Mouse (Mus musculus) CH12.LX (cell line): ENCODE measurements around the gene Ajuba. TPM values are rescaled to one million over a fixed set of nuclear protein-coding genes. Genes with fewer than 3 reads are reported as not detected.

ENCODE experiments used
- DNase-seq: peaks from one replicate; pipeline ENCODE4 v3.0.0-alpha.2; 2013; ENCODE audit errors: extremely low read depth
- H3K27ac ChIP-seq: 2 replicates; pipeline ENCODE4 v1.5.1; 2012; ENCODE audit warnings: low read depth, mild to moderate bottlenecking, control low read depth, moderate library complexity; ENCODE audit not compliant: insufficient read depth
- H3K27me3 ChIP-seq: replicated peaks from 2 replicates; pipeline ENCODE3; 2012; ENCODE audit warnings: inconsistent platforms
- H3K36me3 ChIP-seq, 2 experiments: replicated peaks in 1 of 2; 2 replicates each; pipeline versions ENCODE3 to v1.6.1; 2012; ENCODE audit warnings: inconsistent platforms in 1 of 2, low read length in 1 of 2, mild to moderate bottlenecking in 1 of 2, mixed read lengths in 1 of 2, moderate library complexity in 1 of 2; ENCODE audit not compliant: control insufficient read depth in 1 of 2, insufficient read depth in 1 of 2
- H3K4me1 ChIP-seq, 2 experiments: 2 replicates each; pipeline ENCODE4 v1.6.1; 2012; ENCODE audit warnings: inconsistent platforms in 1 of 2, moderate library complexity in 1 of 2; ENCODE audit not compliant: insufficient read depth in 2 of 2, control insufficient read depth in 1 of 2
- H3K4me2 ChIP-seq: 2 replicates; pipeline ENCODE4 v1.6.1; 2012; ENCODE audit warnings: low read depth, mild to moderate bottlenecking, control low read depth; ENCODE audit not compliant: poor library complexity, insufficient read depth, severe bottlenecking
- H3K4me3 ChIP-seq, 3 experiments: fragments of 150-350 bp in 1 of 3; sonication (generic) in 1 of 3; replicated peaks in 1 of 3; 2 replicates each; pipeline versions ENCODE3 to v1.5.1; 2011 to 2012; ENCODE audit warnings: low read depth in 2 of 3, low read length in 2 of 3, mild to moderate bottlenecking in 2 of 3, moderate library complexity in 2 of 3, control low read depth in 1 of 3, improper control_type of control experiment in 1 of 3, inconsistent platforms in 1 of 3, mixed read lengths in 1 of 3; ENCODE audit not compliant: poor library complexity in 1 of 3
- H3K79me2 ChIP-seq: replicated peaks from 2 replicates; pipeline ENCODE4 v1.6.1; 2012; ENCODE audit warnings: mild to moderate bottlenecking, moderate library complexity; ENCODE audit not compliant: control insufficient read depth, poor library complexity, insufficient read depth, severe bottlenecking; ENCODE audit errors: extremely low read depth
- H3K9ac ChIP-seq: 2 replicates; pipeline ENCODE4 v1.6.1; 2012; ENCODE audit warnings: low read depth, mild to moderate bottlenecking, control low read depth, moderate library complexity; ENCODE audit not compliant: insufficient read depth
- H3K9me3 ChIP-seq: replicated peaks from 2 replicates; pipeline ENCODE3; 2012; ENCODE audit warnings: low read length, inconsistent platforms, mixed read lengths
- CHD1 ChIP-seq: IDR thresholded peaks from 2 replicates; pipeline ENCODE4 v1.6.1; 2012; ENCODE audit warnings: low read depth, low read length, improper control_type of control experiment, inconsistent platforms
- CHD2 ChIP-seq: IDR thresholded peaks from 2 replicates; pipeline ENCODE4 v1.6.1; 2011; ENCODE audit warnings: low read length, improper control_type of control experiment
- CTCF ChIP-seq, 2 experiments: IDR thresholded peaks in 1 of 2; conservative IDR thresholded peaks in 1 of 2; 2 replicates each; pipeline ENCODE4 v1.5.1; 2011 to 2012; ENCODE audit warnings: low read depth in 2 of 2, low read length in 2 of 2, improper control_type of control experiment in 1 of 2, inconsistent platforms in 1 of 2, mild to moderate bottlenecking in 1 of 2, moderate library complexity in 1 of 2
- ELF1 ChIP-seq: IDR thresholded peaks from 2 replicates; pipeline ENCODE4 v1.6.1; 2014; ENCODE audit warnings: low read depth, mild to moderate bottlenecking, inconsistent platforms, low read length, improper control_type of control experiment
- HCFC1 ChIP-seq: IDR thresholded peaks from 2 replicates; pipeline ENCODE4 v1.6.1; 2012; ENCODE audit warnings: low read depth, mild to moderate bottlenecking, inconsistent platforms, low read length, improper control_type of control experiment
- JUND ChIP-seq: conservative IDR thresholded peaks from 2 replicates; pipeline ENCODE4 v1.6.1; 2011; ENCODE audit warnings: low read depth, low read length, improper control_type of control experiment
- MAFK ChIP-seq: IDR thresholded peaks from 2 replicates; pipeline ENCODE4 v1.6.1; 2011; ENCODE audit warnings: low read length, improper control_type of control experiment; ENCODE audit not compliant: insufficient replicate concordance
- MAX ChIP-seq: IDR thresholded peaks from 2 replicates; pipeline ENCODE4 v1.6.1; 2011; ENCODE audit warnings: low read length, improper control_type of control experiment
- MAZ ChIP-seq: IDR thresholded peaks from 2 replicates; pipeline ENCODE4 v1.6.1; 2012; ENCODE audit warnings: low read depth, mild to moderate bottlenecking, inconsistent platforms, low read length, improper control_type of control experiment, moderate library complexity
- NRF1 ChIP-seq: IDR thresholded peaks from 2 replicates; pipeline ENCODE4 v1.6.1; 2014; ENCODE audit warnings: low read depth, mild to moderate bottlenecking, inconsistent platforms, low read length, improper control_type of control experiment, moderate library complexity
- POLR2A ChIP-seq: IDR thresholded peaks from 2 replicates; pipeline ENCODE4 v1.6.1; 2011; ENCODE audit warnings: low read depth, mild to moderate bottlenecking, improper control_type of control experiment, low read length
- POLR2AphosphoS2 ChIP-seq: IDR thresholded peaks from 2 replicates; pipeline ENCODE4 v1.6.1; 2011; ENCODE audit warnings: low read depth, low read length, improper control_type of control experiment
- SIN3A ChIP-seq: IDR thresholded peaks from 2 replicates; pipeline ENCODE4 v1.6.1; 2012; ENCODE audit warnings: low read length, improper control_type of control experiment, inconsistent platforms
- UBTF ChIP-seq: IDR thresholded peaks from 2 replicates; pipeline ENCODE4 v1.6.1; 2012; ENCODE audit warnings: low read depth, mild to moderate bottlenecking, inconsistent platforms, low read length, improper control_type of control experiment, moderate library complexity
- ZMIZ1 ChIP-seq: IDR thresholded peaks from 2 replicates; pipeline ENCODE4 v1.6.1; 2012; ENCODE audit warnings: low read depth, mild to moderate bottlenecking, inconsistent platforms, low read length, improper control_type of control experiment
- ZNF384 ChIP-seq: IDR thresholded peaks from 2 replicates; pipeline ENCODE4 v1.6.1; 2012; ENCODE audit warnings: low read depth, low read length, improper control_type of control experiment, inconsistent platforms
- dilution Hi-C: fragments of 300-500 bp; cut with MboI; formaldehyde crosslinking; loops from 2 replicates; pipeline ENCODE4 v1.14.3; 2020; ENCODE audit warnings: low sequenced_read_pairs; ENCODE audit not compliant: extremely low pct_unique_long_range_greater_than_20kb, extremely low pct_ligation_motif_present
- in situ Hi-C: fragments of 300-500 bp; cut with MboI; formaldehyde crosslinking; loops from 3 replicates; pipeline ENCODE4 v1.14.3; 2019; ENCODE audit warnings: low sequenced_read_pairs, low pct_ligation_motif_present, low pct_unique_long_range_greater_than_20kb, mixed read lengths
- polyA plus RNA-seq: library from polyadenylated mRNA; unstranded; fragments of >175 nt; gene quantifications from 2 replicates; pipeline ENCODE4 v1.2.1, GENCODE M21; 2012; ENCODE audit warnings: low read depth; ENCODE audit not compliant: insufficient read length
- total RNA-seq, 2 experiments: library from RNA; depleted of rRNA; stranded (reverse); fragments of 300-350 nt in 1 of 2; fragments of >200 nt in 1 of 2; gene quantifications; 2 replicates each; pipeline ENCODE4 v1.2.3; 2012 to 2014

Ajuba gene
- total and polyA plus RNA-seq, 3 experiments, result 0.13 to 0.34 TPM; not detected in 1

DNA sequence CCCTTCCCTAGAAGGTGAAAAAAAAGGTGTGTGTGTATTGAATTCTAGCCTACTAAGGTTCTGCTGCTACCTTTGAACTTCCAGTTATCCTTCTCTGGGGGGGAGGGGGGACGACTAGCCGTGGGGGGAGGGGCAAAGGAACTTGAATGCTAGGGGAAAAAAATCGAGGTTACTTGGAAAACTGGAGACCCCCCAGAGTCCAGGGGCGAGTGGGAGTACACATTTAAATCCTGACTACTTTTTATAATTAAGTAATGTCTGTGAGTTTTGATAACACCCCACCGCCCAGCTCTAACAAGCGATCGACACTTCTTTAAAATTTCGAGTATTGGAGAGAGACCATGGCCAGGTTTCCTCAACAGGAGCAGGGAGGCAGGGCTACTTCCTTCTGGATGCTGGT is 2.3 kb downstream of the Ajuba start:
- Histone ChIP-seq H3K4me3 (no peak overlapping the region), H3K27ac (no peak overlapping the region), H3K9me3 (peaks cover 26% of the 10 kb centered on the region), H3K4me1 (peaks cover 0 to 17% of the 10 kb centered on the region in 2 experiments; a peak in 1 of 4 replicates), H3K27me3 (peaks cover 3% of the 10 kb centered on the region), H3K79me2 (no peaks in the 10 kb centered on the region), H3K9ac (no peak overlapping the region), H3K4me2 (no peak overlapping the region), H3K36me3 (no peaks in the 10 kb centered on the region)
- no peak for DNase-seq
- no peak for TF ChIP-seq CTCF (conservative IDR thresholded peaks at IDR 0.05 in 1 of 2, IDR thresholded peaks at IDR 0.05 in 1 of 2; ENCODE audit: low read depth in 2 of 2, low read length in 2 of 2)
- TF ChIP-seq POLR2A, result no peak
- TF ChIP-seq ZMIZ1, result no peak
- TF ChIP-seq JUND, result no peak
- no peak for TF ChIP-seq SIN3A
- no peak for TF ChIP-seq ELF1
- no peak for TF ChIP-seq ZNF384
- no peak for TF ChIP-seq NRF1
- TF ChIP-seq MAZ, result no peak
- TF ChIP-seq MAFK, result no peak
- dilution Hi-C loops, result no loop called here
- in situ Hi-C loops, result loop anchor here (10.0 kb wide), 1 partner anchor 60 kb away; no protein-coding TSS in a partner anchor

DNA sequence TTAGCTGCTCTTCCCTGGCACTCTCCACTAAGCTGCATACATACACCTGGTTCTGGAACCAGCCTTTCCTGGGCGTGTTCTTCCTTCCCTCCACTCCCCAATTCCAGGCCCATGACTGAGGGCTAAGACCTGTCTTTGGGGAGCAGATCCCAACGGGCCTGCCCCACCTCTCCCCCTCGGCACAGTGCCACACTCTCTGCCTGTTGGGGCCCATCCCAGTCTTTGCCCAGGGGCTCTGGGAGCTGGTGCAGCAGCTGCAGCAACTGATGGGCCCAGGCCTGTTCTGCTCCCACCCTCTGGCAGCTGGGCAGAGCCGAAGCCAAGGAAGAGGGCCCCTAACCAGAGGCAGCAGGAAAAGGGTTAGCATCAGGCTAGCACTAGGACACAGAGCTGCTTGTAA is 3.1 kb downstream of the Ajuba start:
- H3K27ac ChIP-seq, result no peak overlapping the region
- no peak for DNase-seq
- no peaks in the 10 kb centered on the region for H3K79me2 ChIP-seq
- H3K9ac ChIP-seq, result no peak overlapping the region
- no peak for TF ChIP-seq HCFC1
- TF ChIP-seq POLR2AphosphoS2, result no peak
- no peak for TF ChIP-seq ZNF384
- no peak for TF ChIP-seq POLR2A
- no peak for TF ChIP-seq CHD2
- TF ChIP-seq MAX, result no peak
- TF ChIP-seq CHD1, result no peak
- no peak for TF ChIP-seq UBTF
- no peak overlapping the region for H3K4me3 ChIP-seq
- dilution Hi-C loops, result no loop called here
- no peak overlapping the region for H3K4me2 ChIP-seq
- H3K27me3 ChIP-seq, result peaks cover 3% of the 10 kb centered on the region
- in situ Hi-C loops, result loop anchor here (10.0 to 25.0 kb wide), 2 partner anchors 61 to 512 kb away; no protein-coding TSS in a partner anchor
- H3K36me3 ChIP-seq, result no peaks in the 10 kb centered on the region
- peaks cover 26% of the 10 kb centered on the region for H3K9me3 ChIP-seq
- H3K4me1 ChIP-seq, result peaks cover 0 to 12% of the 10 kb centered on the region in 2 experiments; a peak in 2 of 4 replicates
